Mouse (Mus musculus): ENCODE data around the gene Asna1.

Asna1 gene

GRCm38 (mm10) chr8:85025098-85025932 lies at the start of gene Asna1:
TSS of gene Asna1 (minus strand) at chr8:85025281.
- CTCF ChIA-PET, result no interaction called here

GRCm38 (mm10) chr8:85074617-85075016 lies 49.5 kb upstream of the Asna1 start:
- CTCF ChIA-PET, result no interaction called here

- CTCF ChIA-PET, result no interaction called here
Observed at GRCm38 (mm10) chr8:85074167-85074566, 49.1 kb upstream of the Asna1 start.

- CTCF ChIA-PET, result no interaction called here
Observed at GRCm38 (mm10) chr8:85073041-85073612, 48.0 kb upstream of the Asna1 start.

- CTCF ChIA-PET, result no interaction called here
Observed at GRCm38 (mm10) chr8:85072364-85072929, 47.4 kb upstream of the Asna1 start.

- CTCF ChIA-PET, result interaction anchor here (0.5 to 0.6 kb wide), 2 partner anchors 121 to 886 kb away, joined by 4 to 5 read pairs; no protein-coding TSS in a partner anchor
Observed at GRCm38 (mm10) chr8:85071514-85072281, 46.6 kb upstream of the Asna1 start, which contains the start of gene Dhps. TSS of gene Dhps (plus strand) at chr8:85071757.

GRCm38 (mm10) chr8:85071041-85071440 lies 46.0 kb upstream of the Asna1 start:
- CTCF ChIA-PET, result interaction anchor here (0.5 to 0.6 kb wide), 2 partner anchors 120 to 885 kb away, joined by 4 to 5 read pairs; no protein-coding TSS in a partner anchor

- CTCF ChIA-PET, result interaction anchor here (0.6 to 1.3 kb wide), 4 partner anchors 10 to 96 kb away, joined by 3 to 5 read pairs (median 3); no protein-coding TSS in a partner anchor
Observed at GRCm38 (mm10) chr8:85067982-85068381, 42.9 kb upstream of the Asna1 start, which contains the start of gene Gm5741. TSS of gene Gm5741 (minus strand) at chr8:85067982.

GRCm38 (mm10) chr8:85067155-85067554 lies 42.1 kb upstream of the Asna1 start:
- CTCF ChIA-PET, result interaction anchor here (1.0 to 1.3 kb wide), 2 partner anchors 18 to 20 kb away, joined by 3 read pairs; no protein-coding TSS in a partner anchor

- CTCF ChIA-PET, result no interaction called here
Observed at GRCm38 (mm10) chr8:85065213-85065612, 40.1 kb upstream of the Asna1 start.

GRCm38 (mm10) chr8:85062603-85063002 lies 37.5 kb upstream of the Asna1 start:
- CTCF ChIA-PET, result no interaction called here

- CTCF ChIA-PET, result interaction anchor here (0.6 kb wide), 1 partner anchor 26 kb away, joined by 4 read pairs; no protein-coding TSS in a partner anchor
Observed at GRCm38 (mm10) chr8:85059879-85060616, 35.0 kb upstream of the Asna1 start, which contains the start of gene Fbxw9. TSS of gene Fbxw9 (plus strand) at chr8:85060055.

GRCm38 (mm10) chr8:85057367-85057766 lies 32.3 kb upstream of the Asna1 start:
- CTCF ChIA-PET, result no interaction called here

- CTCF ChIA-PET, result no interaction called here
Observed at GRCm38 (mm10) chr8:85043619-85044018, 18.5 kb upstream of the Asna1 start.

- CTCF ChIA-PET, result interaction anchor here (1.8 kb wide), 1 partner anchor 64 kb away, joined by 4 read pairs; no protein-coding TSS in a partner anchor
Observed at GRCm38 (mm10) chr8:85037681-85038531, 12.8 kb upstream of the Asna1 start.

GRCm38 (mm10) chr8:85037366-85037680 lies 12.2 kb upstream of the Asna1 start:
- CTCF ChIA-PET, result interaction anchor here (0.6 to 1.8 kb wide), 3 partner anchors 16 to 64 kb away, joined by 3 to 12 read pairs (median 4); no protein-coding TSS in a partner anchor

GRCm38 (mm10) chr8:85036718-85037365 lies 11.8 kb upstream of the Asna1 start, which contains the start of gene Tnpo2:
TSS of gene Tnpo2 (plus strand) at chr8:85036915.
- CTCF ChIA-PET, result interaction anchor here (0.6 to 1.8 kb wide), 4 partner anchors 10 to 64 kb away, joined by 3 to 12 read pairs (median 4); partner anchors contain the start of gene Trir

GRCm38 (mm10) chr8:85036381-85036717 lies 11.3 kb upstream of the Asna1 start:
- CTCF ChIA-PET, result interaction anchor here (0.6 to 1.8 kb wide), 2 partner anchors 10 to 62 kb away, joined by 4 read pairs; partner anchors contain the start of gene Trir

GRCm38 (mm10) chr8:85035728-85036310 lies 10.7 kb upstream of the Asna1 start:
- CTCF ChIA-PET, result interaction anchor here (0.5 to 1.8 kb wide), 2 partner anchors 61 to 1011 kb away, joined by 4 to 6 read pairs; no protein-coding TSS in a partner anchor
